Mouse (Mus musculus): ENCODE results near the gene Dcp1a. TPM values are rescaled to one million over a fixed set of nuclear protein-coding genes. Genes with fewer than 3 reads are reported as not detected.
A peak's percentile ranks its signal among the peaks of the same experiment; 100 is the strongest.
"Not testable (repeated sequence)": the region's sequence is repeated elsewhere in the genome, so short reads cannot be mapped to it uniquely, and the experiment has no call there.

The Dcp1a gene
- total RNA-seq, 2 experiments from 2014 or later: 19.2 to 20.0 TPM

DNA sequence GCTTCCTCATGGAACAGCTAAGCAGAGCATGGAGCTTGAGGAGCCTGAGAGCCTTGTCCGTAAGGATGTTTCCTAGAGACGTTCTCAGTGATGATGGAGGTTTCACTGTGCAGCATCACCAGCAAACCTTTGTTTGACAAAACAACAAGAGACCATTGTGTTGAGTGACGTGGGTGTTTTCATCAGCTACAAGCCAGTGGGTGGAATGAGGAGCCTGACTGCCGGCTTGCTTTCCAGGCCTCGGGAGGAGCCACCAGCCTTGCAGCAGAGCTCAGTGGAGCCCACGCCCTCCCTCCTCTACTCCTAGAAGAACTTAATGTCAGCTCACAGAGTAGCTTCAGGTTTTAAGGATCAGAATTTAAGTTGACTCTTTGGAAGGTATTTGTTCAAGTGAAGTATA lies 44.0 kb downstream of the Dcp1a start:
- DNase-seq: no peak

DNA sequence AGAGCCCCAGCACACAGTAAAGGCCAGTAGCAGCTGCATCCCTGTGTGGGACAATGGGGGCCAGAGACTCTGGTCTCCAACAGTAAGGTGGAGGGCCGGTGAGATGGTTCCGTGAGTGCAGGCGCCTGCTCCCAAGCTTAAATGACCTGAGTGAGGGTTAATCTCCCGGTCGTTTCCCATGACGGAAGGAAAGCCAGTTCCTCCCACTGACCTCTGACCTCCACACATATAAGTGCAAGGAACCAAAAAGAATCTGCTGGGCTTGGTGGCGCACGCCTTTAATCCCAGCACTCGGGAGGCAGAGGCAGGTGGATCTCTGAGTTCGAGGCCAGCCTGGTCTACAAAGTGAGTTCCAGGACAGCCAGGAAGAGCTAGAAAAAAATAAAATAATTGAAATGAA lies 49.1 kb downstream of the Dcp1a start:
- DNase-seq: no peak

DNA sequence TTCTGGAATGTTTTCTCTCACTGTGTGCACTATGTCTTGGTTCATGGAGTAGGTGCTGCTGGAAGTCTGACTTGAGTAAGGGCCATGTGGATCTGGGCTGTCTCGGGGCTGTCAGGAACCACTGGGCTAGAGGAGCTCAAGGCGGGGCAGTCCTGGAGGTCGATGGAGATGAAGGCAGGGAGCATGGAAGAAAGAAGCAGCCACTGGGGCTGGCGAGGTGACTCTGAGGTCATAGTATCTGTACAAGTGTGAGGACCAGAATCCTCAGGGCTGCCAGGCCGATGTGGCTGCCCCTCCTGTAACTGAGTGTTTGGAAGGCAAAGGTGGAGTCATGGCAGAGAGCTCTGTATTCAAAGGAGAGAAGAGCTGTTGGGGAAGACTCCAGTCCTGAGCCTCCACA lies 49.6 kb downstream of the Dcp1a start:
- no peak for DNase-seq

DNA sequence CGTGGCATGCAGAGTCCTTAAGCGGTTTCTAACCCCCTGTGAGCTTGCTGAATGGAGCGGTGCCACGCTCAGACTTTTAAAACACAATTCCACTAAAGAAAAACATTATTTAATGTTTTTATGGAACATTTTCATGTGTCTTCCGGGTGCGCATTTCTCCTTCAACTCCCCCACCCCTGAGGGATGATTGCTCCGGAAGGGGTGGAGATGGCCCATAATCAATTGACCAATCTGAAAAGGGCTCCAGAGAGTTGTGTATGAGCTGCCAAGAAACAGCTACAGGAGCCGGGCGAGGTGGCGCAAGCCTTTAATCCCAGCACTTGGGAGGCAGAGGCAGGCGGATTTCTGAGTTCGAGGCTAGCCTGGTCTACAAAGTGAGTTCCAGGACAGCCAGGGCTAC lies 50.1 kb downstream of the Dcp1a start:
- DNase-seq: no peak

DNA sequence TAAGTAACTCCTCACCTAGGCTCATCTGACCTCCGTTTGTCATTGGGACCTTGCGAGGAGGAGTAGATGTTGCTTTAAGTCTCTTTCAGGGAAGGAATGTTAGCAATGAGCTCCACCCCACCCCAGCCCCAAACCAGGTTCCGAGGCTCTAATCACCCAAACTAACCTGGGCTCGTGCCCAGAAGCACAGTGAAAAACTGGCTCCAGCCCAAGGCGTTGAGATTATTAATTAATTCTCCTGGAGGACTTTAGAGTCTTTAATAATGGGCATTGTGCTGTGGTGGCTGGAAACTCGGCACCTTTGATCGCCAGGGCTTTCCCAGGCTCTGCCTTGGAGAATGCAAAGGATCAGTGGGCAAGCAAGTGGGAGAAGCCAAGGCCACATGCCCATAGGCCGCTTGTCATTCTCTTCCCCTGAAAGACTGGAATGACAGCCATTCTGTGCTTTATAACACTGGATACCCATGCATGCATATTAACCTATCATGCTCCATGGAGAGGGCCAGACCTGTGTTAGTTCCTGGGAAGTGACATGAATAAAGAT lies 51.5 kb downstream of the Dcp1a start:
- DNase-seq: peak; percentile 70

DNA sequence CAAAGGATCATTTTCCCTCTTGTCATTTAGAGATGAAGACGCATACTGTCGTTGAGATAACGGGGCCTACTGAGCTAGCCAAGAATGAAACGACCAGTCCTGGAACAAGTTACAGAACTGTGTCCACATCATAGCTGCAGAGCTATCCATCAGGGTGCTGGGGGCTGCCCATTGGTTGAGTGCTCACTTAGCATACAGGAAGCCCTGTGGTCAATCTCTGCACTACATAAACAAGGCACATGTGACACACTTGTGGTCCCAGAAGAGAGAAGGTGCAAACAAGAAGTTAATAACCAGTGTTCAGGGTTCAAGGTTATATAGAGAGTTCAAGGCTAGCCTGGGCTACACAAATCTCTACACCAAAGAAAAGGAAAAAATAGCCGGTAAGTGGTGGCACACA lies 52.1 kb downstream of the Dcp1a start:
- no peak for DNase-seq

DNA sequence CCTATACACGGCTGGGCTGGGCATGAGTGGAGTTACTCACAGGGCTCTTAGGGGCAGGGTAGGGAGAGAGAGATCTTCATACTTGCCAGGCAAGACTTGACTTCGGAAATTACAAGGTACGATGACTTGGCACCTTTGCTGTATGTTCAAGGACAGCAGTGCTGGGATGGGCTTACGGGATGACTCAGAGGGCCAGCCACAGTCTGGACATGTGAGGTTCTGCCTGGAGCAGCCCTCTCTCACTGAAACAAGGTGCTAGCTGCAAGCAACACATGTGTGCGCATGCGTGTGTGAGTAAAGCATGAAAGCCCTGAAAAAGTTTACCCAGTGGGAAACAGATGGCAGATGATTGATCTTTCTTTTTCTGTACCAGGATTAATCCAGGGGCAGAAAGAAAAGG lies 52.6 kb downstream of the Dcp1a start:
- no peak for DNase-seq

DNA sequence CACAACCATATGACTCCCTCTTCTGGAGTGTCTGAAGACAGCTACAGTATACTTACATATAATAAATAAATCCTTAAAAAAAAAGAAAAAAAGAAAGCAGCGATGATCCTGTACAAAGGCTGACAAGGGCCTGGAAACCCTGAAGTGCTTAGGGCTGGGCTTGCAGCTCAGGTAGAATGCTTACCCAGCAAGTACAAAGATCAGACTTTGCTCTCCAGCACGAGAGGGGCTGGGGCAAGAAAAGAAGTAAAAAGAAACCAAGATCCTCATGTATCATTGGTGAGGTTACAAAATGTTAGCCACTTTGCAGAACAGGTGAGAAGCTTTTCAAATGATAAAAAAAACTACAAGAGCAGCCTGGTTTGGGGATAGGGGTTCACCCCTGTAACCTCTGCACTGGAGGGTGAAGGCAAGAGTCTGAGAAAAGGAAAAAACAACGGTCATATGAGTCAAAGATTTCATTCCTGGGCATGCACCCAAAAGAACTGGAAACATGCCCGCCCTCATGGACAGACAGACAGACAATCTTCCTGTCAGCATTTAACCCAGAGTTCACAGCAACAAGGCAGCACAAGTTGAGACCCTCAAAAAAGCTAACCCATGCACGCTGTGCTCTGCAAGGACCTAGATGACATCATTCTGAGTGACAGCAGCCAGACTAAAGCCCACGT lies 54.6 kb downstream of the Dcp1a start:
- DNase-seq: no peak

DNA sequence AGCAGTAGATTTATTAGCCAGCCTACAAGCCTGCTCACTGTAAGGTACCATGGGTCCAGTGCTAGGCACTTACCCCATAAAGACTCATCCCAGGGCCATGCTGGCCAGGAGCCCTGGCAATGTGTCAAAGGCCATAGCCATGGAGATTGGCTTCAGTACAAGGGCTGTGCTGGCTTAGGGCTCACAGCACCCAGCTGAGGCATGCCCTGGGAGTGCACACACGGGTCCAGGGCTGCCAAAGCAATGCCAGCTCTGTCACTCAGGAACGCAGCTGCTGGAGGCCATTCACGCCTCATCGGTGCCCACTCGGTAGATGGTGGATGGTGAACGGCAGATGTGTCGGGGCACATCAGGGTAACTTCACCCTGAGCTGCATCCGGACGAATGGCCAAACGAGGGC lies 62.2 kb downstream of the Dcp1a start:
- DNase-seq: peak; percentile 75

DNA sequence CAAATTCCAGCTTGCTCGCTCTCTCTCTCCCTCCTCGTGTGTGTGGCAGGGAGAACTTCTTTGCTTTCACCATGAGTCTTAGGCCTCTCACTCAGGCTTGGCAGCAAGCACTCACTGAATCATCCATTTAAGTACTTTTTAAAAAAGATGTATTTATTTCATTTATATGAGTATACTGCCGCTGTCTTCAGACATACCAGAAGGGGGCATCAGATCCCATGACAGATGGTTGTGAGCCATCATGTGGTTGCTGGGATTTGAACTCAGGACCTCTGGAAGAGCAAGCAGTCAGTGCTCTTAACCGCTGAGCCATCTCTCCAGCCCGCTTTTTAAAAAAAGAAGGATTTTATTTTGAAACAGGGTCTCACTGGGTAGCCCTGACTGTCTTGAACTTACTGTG lies 64.0 kb downstream of the Dcp1a start:
- not testable (repeated sequence) for DNase-seq

DNA sequence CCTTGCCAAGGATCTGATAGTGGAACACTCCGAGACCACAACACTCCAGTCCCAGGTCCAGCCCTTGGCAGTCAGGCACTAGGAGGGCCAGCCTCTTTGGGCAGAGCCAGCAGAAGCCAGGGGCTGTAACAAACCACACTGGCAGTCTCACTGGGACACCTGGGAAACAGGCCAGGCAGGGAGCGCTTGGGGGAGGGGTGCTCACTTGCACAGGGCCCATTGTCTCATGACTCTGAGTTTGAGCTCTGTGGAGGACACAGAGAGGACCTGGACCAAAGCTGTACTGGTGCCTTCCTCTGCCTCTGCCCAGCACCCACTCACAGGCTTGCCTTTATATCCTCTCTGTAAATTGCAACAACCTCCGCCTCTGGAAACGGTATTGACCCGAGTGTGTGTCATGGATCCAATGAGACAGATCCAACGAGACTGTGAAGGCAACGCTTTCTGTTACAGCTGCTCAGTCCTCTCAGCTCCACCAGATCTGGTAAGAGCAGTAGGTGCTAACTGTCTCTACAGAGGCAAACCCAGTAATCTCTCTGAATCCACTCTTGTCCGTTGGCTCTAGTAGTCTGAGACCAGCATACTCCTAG lies 68.9 kb downstream of the Dcp1a start, which contains the start of gene Tkt:
Tkt (plus strand) TSS at position 229 of the 590 bp plus-strand sequence.
- peak; percentile 91 for DNase-seq

DNA sequence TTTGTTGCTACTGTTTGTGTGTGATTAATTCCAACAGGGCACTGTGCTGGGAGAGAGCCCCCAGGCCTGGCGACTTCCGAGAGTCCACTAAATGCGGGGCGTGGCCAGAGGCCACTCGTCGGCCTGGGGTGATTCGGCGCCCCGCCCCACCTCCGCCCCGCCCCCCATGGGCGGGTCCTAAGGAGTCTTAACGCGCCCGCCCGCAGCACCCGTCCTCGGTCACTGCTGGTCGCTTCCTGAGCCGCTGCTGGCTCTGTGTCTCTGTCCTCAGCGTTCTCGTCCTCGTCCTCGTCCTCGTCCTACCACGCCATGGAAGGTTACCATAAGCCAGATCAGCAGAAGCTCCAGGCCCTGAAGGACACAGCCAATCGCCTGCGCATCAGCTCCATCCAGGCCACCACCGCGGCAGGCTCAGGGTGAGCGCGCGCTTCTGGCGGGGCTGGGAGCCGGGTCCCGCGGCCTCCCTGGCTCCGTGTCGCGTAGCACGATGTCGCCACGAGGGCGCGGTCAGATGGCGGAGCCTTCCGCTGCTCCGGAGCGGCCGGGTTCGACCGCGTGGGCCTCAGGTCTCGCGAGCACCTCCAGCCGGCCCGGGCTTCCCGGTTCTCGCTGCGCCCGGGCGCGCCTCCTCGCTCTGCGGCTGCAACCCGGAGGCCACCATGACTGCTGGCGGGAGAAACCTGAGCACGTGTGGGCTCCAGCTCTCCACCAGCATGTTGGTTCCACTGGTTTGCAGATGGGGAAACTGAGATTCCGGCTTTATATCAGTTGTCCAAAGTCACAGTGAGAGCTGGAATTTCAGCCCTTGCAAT lies 69.8 kb downstream of the Dcp1a start:
- peak; percentile 98 for DNase-seq

DNA sequence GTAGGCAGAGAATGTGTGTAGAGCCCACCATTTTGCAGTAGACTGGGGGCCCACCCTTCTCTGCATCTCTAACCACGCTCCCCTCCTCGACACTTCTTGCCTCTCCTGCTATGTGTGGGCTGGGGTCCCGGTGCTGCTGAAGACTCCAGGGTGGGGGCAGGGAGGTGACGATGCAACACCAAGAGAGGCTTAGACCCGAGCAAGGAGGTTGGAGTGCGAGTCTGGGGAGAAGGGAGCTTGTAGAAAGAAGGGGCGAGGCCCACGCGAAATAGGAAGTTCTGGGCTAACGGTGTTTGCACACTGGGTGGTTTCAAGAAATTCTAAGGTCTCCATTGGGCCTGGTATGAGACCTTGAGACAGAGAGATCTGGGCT lies 70.4 kb downstream of the Dcp1a start:
- DNase-seq: no peak

DNA sequence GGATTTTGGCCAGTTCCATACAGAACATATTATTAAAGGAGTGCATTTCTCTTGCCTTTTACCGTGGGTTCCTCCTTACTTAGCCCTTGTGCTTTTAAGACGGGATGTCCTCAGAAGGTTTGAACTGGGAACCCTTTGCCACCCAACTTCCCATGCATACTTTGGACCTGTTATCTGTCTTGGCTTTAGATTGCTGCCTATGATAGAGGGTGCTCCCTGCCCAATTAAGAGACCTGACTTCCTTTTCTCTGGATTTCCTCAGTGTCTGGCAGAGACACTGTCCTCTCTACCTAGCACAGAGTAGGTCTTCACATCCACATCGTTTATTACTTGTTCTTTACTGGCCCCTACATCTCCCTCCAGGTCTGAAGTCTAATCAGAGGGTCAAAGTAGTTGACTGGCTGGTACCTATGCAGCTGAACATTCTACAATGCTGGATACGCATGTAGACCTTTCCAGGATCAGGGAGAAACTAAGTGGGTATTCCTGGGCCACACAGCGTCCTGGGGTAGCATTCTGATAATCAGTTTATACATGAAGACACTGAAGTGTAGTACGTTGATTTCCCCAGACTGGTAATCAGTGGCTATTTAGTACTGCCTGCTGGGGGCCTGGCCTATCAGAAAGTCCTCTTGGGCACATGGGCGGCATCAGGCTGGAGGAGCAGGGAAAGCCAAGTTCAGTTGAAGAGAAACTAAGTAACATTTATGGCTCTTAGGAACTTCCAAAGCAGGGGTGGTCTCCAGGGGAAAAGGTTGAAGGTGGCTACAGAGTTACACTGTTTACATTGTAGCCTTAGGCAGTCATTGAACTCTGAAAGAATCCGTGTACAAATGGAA lies 71.1 kb downstream of the Dcp1a start:
- DNase-seq: no peak

DNA sequence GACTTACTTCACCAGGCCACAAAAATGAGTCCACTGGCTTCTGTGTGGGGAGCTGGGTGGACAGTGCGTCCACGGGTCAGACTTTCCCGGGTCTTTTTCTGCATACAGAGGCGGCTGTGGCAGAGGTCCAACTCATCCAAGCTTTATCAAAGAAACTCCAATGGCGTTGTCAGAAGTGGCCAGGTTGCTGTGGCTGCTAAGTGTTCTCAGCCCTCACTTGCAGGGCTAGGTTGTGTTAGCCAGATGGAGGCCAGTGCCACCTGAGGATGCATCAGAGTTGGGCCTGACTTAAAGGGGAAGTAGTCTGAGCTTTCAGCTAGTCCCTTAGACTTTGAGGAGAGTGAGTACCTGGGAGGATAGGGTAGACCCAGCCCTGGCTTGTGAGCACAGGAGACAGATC lies 72.2 kb downstream of the Dcp1a start:
- DNase-seq: peak; percentile 58

DNA sequence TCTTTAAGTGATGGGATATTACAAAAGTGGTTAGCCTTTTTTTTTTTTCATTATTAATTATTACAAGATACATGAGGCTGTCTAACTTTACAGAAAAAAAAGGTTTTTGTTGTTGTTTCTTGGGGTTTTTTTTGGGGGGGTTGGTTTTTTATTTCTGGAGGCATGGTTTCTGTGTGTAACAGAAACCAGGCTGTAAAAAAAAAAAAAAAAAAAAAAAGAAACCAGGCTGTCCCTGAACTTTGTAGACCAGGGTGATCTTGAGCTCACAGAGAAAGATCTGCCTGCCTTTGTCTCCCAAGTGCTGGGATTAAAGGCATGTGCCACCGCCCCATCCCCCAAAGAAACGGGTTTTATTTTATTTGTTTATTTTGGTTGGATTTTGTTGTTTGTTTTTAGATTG lies 72.6 kb downstream of the Dcp1a start:
- no peak for DNase-seq

DNA sequence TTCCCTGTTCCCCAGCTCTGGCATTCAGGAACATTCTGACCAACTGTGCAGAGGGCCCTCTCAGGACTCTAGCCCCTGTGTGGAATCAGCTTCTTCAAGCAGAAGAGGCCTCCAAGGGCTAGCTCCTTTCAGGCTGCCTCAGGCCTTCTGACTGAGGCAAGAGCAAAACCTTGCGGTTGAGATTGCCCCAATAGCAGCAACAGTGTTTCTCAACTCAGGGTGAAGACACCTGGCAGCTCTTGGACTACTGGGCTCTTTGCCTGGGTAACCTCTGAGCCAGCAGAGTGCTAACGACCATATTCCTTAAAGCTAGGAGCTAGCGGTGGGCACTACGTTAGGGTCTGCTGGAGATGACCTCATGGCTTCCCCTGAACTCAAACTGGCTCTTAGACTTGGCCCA lies 73.8 kb downstream of the Dcp1a start:
- DNase-seq: no peak

DNA sequence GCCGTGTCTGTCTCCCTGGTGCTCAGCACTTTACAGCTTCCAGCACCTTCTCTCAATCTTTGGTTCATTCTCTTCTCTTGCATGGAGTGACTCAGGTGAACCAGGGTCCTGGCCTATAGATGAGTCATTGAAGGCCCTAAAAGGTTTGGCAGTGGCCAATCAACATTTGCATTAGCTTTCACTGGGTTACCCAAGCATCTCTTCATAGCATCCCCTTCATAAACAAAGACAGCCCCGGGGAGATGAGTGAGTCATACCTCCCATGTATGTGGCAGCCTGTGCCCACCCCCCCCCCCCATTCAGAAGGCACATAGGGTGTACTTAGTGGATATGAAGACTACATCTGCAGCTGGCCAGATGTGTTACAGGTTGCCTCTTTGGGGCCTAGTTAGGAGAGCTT lies 77.3 kb downstream of the Dcp1a start:
- no peak for DNase-seq

DNA sequence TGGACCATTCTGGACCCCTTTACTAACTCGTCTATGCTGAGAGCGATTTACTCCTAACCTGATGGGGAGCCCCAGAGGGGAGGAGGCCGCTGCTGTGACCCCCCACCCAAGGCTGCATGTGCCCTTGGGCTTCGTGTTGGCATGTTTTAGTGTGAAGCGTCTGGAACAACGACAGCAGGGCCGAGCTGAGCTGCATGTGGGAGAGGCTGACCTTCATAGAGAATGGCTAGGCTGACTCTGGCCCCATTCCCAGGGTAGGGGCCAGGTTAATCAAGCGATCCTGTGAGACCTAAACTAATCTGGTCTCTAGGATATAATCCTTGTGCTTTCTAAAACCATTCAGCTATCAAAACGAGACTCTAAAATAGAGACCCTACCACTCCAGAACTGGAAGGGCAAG lies 78.4 kb downstream of the Dcp1a start:
- no peak for DNase-seq

DNA sequence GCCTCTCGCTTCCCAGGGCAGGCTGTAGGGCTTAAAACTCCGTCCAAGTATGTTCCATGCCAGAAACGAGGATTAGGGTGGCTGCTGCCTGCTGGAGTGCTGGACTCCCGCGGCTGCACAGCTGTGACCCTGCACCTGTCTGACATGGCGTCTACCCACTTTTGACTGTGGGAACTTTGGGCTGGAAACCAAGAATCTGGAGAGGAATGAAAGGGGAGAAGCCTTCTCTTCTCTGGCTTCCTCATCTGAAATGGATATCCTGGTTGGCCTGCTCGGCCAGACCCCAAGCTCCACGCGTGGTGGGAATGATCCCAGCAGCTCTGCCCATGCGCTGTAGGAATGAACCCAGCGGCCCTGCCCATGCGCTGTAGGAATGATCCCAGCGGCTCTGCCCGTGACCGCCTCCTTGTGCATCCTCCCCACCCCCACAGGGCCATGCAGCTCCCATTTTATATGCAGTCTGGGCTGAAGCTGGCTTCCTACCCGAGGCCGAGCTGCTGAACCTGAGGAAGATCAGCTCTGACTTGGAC lies 80.1 kb downstream of the Dcp1a start:
- peak; percentile 22 for DNase-seq

DNA sequence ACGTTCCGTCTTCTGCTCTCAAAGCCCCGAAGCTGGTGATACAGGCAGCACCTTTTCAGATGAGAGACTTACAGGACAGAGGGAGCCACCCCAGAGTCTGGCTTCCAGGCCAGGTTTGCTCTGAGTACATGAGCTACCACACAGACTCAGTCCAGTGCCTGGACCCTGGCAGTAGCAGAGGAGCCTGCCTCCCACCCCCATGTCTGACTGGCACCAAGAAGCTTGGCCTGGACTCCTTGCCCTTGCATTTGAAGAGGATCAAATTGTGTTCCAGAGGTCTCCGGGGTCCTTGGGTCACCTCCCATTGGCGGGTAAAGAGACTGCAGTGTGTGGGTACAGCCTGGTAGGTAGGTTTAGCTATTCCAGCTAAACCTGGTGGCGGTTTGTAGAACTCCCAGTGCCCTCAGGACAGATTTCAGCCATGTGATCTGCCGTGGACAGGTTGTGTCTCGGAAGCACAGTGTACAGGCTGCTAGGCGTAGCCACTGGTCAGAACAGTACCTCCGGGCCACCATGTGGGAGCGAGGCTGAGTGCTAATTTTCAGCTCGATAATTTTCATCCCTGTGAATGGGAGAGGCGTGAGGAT lies 81.6 kb downstream of the Dcp1a start:
- DNase-seq: no peak

All from heart, postnatal 4 days (tissue).